Mouse (Mus musculus) myocyte (in vitro differentiated cells): ENCODE measurements around the gene Gmds. TPM values are rescaled to one million over a fixed set of nuclear protein-coding genes. Genes with fewer than 3 reads are reported as not detected.

ENCODE experiments used
- H3K27me3 ChIP-seq: one replicate; pipeline ENCODE4 v1.6.1; 2011; ENCODE audit not compliant: control insufficient read depth, insufficient read depth, insufficient read length
- H3K36me3 ChIP-seq: one replicate; pipeline ENCODE4 v1.6.1; 2011; ENCODE audit not compliant: control insufficient read depth, insufficient read depth
- H3K4me2 ChIP-seq: one replicate; pipeline ENCODE4 v1.6.1; 2011; ENCODE audit warnings: low read depth, control low read depth
- H3K4me3 ChIP-seq: one replicate; pipeline ENCODE4 v1.5.1; 2011; ENCODE audit warnings: mild to moderate bottlenecking, control low read depth, moderate library complexity
- H3K79me2 ChIP-seq: one replicate; pipeline ENCODE4 v1.6.1; 2011; ENCODE audit not compliant: control insufficient read depth, insufficient read depth
- H3ac ChIP-seq: one replicate; pipeline ENCODE4 v1.6.1; 2011; ENCODE audit not compliant: control insufficient read depth, insufficient read length
- CEBPB ChIP-seq: IDR thresholded peaks from 2 replicates; pipeline ENCODE4 v1.6.1; 2011; ENCODE audit warnings: mild to moderate bottlenecking, moderate library complexity; ENCODE audit not compliant: poor library complexity, insufficient read depth, severe bottlenecking
- E2F4 ChIP-seq: IDR thresholded peaks from one replicate; pipeline ENCODE4 v1.6.1; 2011; ENCODE audit warnings: mild to moderate bottlenecking, control low read depth, moderate library complexity; ENCODE audit not compliant: insufficient read depth
- MAX ChIP-seq: IDR thresholded peaks from one replicate; pipeline ENCODE4 v1.6.1; 2011; ENCODE audit warnings: low read depth, mild to moderate bottlenecking, control low read depth
- MYOD1 ChIP-seq, 3 experiments: IDR thresholded peaks; one replicate each; pipeline ENCODE4 v1.6.1; 2011; ENCODE audit warnings: control low read depth in 2 of 3, low read depth in 2 of 3, mild to moderate bottlenecking in 2 of 3, moderate library complexity in 1 of 3; ENCODE audit not compliant: insufficient read length in 2 of 3, control insufficient read depth in 1 of 3
- MYOG ChIP-seq, 3 experiments: IDR thresholded peaks; one replicate each; pipeline ENCODE4 v1.6.1; 2011; ENCODE audit warnings: control low read depth in 2 of 3, low read depth in 2 of 3, mild to moderate bottlenecking in 2 of 3; ENCODE audit not compliant: insufficient read length in 2 of 3, control insufficient read depth in 1 of 3, insufficient read depth in 1 of 3
- POLR2A ChIP-seq: IDR thresholded peaks from one replicate; pipeline ENCODE4 v1.6.1; 2011; ENCODE audit warnings: low read depth, mild to moderate bottlenecking, control low read depth, moderate library complexity; ENCODE audit not compliant: insufficient read length
- POLR2AphosphoS2 ChIP-seq: IDR thresholded peaks from one replicate; pipeline ENCODE4 v1.6.1; 2011; ENCODE audit warnings: low read depth, control low read depth; ENCODE audit not compliant: insufficient read length
- REST ChIP-seq: IDR thresholded peaks from one replicate; pipeline ENCODE4 v1.6.1; 2011; ENCODE audit warnings: mild to moderate bottlenecking, control low read depth, moderate library complexity; ENCODE audit not compliant: insufficient read depth, insufficient read length
- SRF ChIP-seq: IDR thresholded peaks from one replicate; pipeline ENCODE4 v1.6.1; 2011; ENCODE audit warnings: low read depth; ENCODE audit not compliant: control insufficient read depth, insufficient read length
- TCF12 ChIP-seq: IDR thresholded peaks from one replicate; pipeline ENCODE4 v1.6.1; 2011; ENCODE audit warnings: mild to moderate bottlenecking, control low read depth; ENCODE audit not compliant: poor library complexity, insufficient read depth, severe bottlenecking
- TCF3 ChIP-seq: IDR thresholded peaks from one replicate; pipeline ENCODE4 v1.6.1; 2011; ENCODE audit warnings: low read depth, control low read depth; ENCODE audit not compliant: insufficient read length
- USF1 ChIP-seq: IDR thresholded peaks from one replicate; pipeline ENCODE4 v1.6.1; 2011; ENCODE audit warnings: low read depth, mild to moderate bottlenecking, control low read depth, moderate library complexity
- polyA plus RNA-seq: library from polyadenylated mRNA; unstranded; fragments of >200 nt; fragmentation: generic; extraction: Trizol; gene quantifications from one replicate; pipeline ENCODE4 v1.2.1, GENCODE M21; 2012; ENCODE audit warnings: missing spikeins

Gmds gene
- polyA plus RNA-seq, 1 experiment: 13.1 TPM

DNA sequence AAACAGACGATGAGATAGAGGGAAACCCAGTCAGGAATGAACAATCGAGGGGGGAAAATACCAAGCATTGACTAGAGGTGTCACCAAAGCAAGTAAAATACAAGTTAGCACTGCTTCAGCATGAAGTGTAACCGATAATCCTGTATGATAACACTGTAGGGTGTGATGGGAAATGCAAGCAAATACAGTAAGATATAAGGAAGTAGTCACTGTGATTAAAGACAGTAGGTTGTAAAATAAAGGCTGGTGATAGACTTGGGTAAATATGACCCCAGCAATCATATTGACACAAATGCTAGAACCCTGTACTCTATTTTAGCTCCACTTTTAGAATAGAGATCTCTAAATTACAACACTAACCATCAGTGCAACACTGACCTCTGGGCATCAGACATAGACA, 21.2 kb downstream of the Gmds start:
- TF ChIP-seq REST (no peak), MAX (no peak), POLR2AphosphoS2 (no peak), POLR2A (no peak), USF1 (no peak), TCF3 (no peak), CEBPB (no peak), TCF12 (no peak)
- H3K4me3 ChIP-seq: no peak overlapping the region
- no peak overlapping the region for H3K4me2 ChIP-seq
- H3K36me3 ChIP-seq: no peaks in the 10 kb centered on the region
- no peaks in the 10 kb centered on the region for H3K79me2 ChIP-seq
- no peak overlapping the region for H3ac ChIP-seq
- H3K27me3 ChIP-seq: no peaks in the 10 kb centered on the region

DNA sequence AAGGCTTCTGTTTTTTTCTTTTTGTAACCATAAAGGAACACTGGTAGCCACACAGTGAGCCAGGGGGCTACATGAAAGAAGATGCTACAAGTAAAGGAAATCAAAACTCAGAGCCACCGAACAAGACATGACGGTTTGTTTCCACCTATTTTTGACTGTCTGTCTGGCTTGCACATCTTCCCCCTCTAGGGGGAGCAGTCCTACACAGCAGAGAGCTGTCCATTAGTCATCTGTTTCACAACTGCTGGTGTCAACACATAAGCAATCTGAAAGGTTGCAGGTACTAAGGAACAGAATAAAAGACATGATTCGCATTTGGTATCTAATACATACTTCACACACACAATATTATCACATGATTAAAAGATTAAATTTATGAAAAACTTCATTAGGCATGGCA, 25.9 kb downstream of the Gmds start:
- Histone ChIP-seq H3K4me3 (no peak overlapping the region), H3K4me2 (no peak overlapping the region), H3ac (no peak overlapping the region), H3K79me2 (no peaks in the 10 kb centered on the region), H3K36me3 (no peaks in the 10 kb centered on the region), H3K27me3 (no peaks in the 10 kb centered on the region)
- TF ChIP-seq MAX (no peak), CEBPB (peak; percentile 61; the same call in 1 of the 2 replicates), POLR2A (no peak)

DNA sequence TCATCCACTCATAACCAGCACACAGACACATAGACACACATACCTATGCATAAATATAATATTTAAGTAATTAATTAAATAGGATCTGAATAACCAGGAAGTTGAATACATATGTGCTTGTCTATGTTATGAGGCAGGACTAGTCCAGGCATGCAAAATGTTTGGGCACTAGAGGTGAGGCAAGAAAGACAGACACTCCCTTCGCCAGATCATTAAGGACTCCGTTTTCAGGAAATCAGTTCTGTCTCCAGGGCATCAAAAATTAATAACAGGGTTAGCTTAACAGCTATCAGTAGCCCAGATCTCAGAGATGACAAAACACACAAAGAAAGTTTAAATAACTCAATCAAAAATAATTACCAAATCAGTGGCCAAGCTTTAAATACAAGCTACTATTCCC, 27.1 kb downstream of the Gmds start:
- no peak overlapping the region for H3K4me3 ChIP-seq
- H3K36me3 ChIP-seq: no peaks in the 10 kb centered on the region
- no peak overlapping the region for H3K4me2 ChIP-seq
- TF ChIP-seq MYOG (IDR thresholded peaks at IDR 0.05; ENCODE audit: control insufficient read depth in 1 of 3, insufficient read depth in 1 of 3, insufficient read length in 2 of 3, low read depth in 2 of 3) (no peak), E2F4 (no peak)
- no peak overlapping the region for H3ac ChIP-seq
- no peaks in the 10 kb centered on the region for H3K79me2 ChIP-seq
- no peaks in the 10 kb centered on the region for H3K27me3 ChIP-seq

DNA sequence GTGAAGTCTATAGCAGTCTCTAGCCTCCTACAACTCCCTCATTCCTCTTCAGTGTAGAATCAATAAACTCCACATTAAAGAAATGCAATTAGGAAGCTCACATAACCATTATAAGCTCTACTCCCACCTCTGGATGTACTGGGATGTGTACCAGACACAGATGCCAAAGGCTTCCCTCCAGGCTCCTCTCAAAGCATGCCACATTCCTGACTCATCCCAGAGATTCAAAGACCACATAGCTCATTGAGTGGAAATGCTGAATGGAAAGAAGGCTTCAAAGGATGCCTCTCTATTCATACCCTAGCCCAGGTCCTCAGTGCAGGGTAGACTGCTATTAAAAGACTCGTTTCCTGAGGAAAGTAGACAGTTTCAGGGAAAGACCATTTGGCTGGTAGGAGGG, 40.1 kb downstream of the Gmds start:
- Histone ChIP-seq H3K4me3 (no peak overlapping the region), H3K36me3 (no peaks in the 10 kb centered on the region)
- no peak for TF ChIP-seq MYOG (IDR thresholded peaks at IDR 0.05; ENCODE audit: control insufficient read depth in 1 of 3, insufficient read depth in 1 of 3, insufficient read length in 2 of 3, low read depth in 2 of 3)
- TF ChIP-seq POLR2A: no peak
- no peak for TF ChIP-seq REST
- no peak for TF ChIP-seq TCF12
- TF ChIP-seq MYOD1 (IDR thresholded peaks at IDR 0.05; ENCODE audit: control insufficient read depth in 1 of 3, insufficient read length in 2 of 3, low read depth in 2 of 3): no peak
- TF ChIP-seq POLR2AphosphoS2: no peak
- no peak for TF ChIP-seq CEBPB
- TF ChIP-seq MAX: no peak
- no peak for TF ChIP-seq SRF
- TF ChIP-seq E2F4: no peak
- TF ChIP-seq TCF3: no peak
- no peak for TF ChIP-seq USF1

DNA sequence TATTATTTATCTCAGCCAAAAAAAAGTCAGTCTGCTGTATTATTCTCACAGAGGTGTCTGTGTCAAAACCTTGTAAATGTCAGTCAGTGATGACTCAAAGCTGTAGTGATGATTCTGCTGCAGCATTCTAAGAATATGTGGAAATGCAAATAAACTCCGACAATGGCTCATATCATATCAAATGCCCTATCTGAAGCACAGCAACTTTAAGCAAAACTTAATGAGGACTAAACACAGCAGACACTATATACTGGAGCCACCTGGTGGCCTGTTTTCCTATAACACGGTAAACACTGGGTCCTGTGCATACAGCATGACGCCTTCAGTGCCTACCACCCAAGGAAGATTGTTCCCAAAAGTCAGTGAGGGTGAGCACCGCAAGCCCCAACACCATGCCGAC, 41.1 kb downstream of the Gmds start:
- no peak for TF ChIP-seq MYOG (IDR thresholded peaks at IDR 0.05; ENCODE audit: control insufficient read depth in 1 of 3, insufficient read depth in 1 of 3, insufficient read length in 2 of 3, low read depth in 2 of 3)
- TF ChIP-seq USF1: no peak
- no peak for TF ChIP-seq MAX
- TF ChIP-seq POLR2AphosphoS2: no peak
- no peak for TF ChIP-seq REST
- Histone ChIP-seq H3K36me3 (no peaks in the 10 kb centered on the region), H3K4me2 (no peak overlapping the region), H3K4me3 (no peak overlapping the region), H3K27me3 (no peaks in the 10 kb centered on the region), H3ac (no peak overlapping the region), H3K79me2 (no peaks in the 10 kb centered on the region)

More for the DNA sequence above, 40.1 kb downstream of the Gmds start:
- Histone ChIP-seq H3K79me2 (no peaks in the 10 kb centered on the region), H3K27me3 (no peaks in the 10 kb centered on the region), H3ac (no peak overlapping the region), H3K4me2 (peak overlapping the region; percentile 19)

DNA sequence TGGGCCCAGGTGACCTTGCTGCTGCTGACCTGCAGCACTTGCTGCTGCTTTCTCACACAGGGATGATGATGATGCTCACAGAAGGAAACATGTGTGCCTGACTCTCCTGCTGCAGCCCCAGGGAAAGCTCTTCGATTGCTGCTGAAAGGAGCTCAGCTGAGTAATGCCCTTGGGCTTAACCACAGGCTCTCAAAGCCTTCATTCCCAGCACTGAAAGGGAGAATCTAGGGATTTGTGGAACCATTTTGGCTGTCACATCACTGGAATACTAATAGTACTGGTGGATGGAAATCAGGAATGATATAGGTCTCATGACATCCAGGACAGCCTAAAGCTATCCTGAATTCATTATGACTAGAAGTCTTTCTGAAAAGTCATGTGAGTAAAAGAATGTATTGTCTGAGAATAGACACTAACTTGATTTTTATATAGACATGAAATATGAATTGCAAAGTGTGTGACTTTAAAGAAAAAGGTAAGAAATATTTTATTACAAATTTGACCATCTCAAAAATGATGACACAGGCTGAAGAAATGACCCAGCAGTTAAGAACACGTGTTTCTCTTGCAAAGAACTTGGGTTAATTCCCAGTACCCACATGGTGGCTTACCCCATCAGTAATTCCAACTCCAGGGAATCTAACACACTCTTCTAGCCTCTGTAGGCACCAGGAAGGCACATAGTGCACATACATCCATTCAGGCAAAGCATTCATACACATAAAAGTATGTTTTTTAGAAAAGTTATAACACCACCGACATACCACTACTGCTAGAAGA, 43.9 kb downstream of the Gmds start:
- no peak for TF ChIP-seq TCF12
- TF ChIP-seq REST: no peak
- no peak for TF ChIP-seq TCF3
- TF ChIP-seq MAX: no peak
- no peak for TF ChIP-seq POLR2AphosphoS2
- TF ChIP-seq USF1: no peak
- TF ChIP-seq POLR2A: no peak
- no peak for TF ChIP-seq SRF
- TF ChIP-seq MYOG (IDR thresholded peaks at IDR 0.05; ENCODE audit: control insufficient read depth in 1 of 3, insufficient read depth in 1 of 3, insufficient read length in 2 of 3, low read depth in 2 of 3): no peak
- Histone ChIP-seq H3K4me3 (no peak overlapping the region), H3K36me3 (no peaks in the 10 kb centered on the region), H3K4me2 (no peak overlapping the region), H3K79me2 (no peaks in the 10 kb centered on the region), H3ac (no peak overlapping the region), H3K27me3 (no peaks in the 10 kb centered on the region)
